Mouse (Mus musculus): ENCODE measurements around the gene Iscu.
"Not testable (repeated sequence)": the region's sequence is repeated elsewhere in the genome, so short reads cannot be mapped to it uniquely, and the experiment has no call there.

Iscu gene

GRCm38 (mm10) chr5:113788645-113789044 lies 16.1 kb downstream of the Iscu start:
- DNase-seq (ENCODE audit: low read depth, low spot score): no peak

- DNase-seq (ENCODE audit: low read depth, low spot score): no peak
Measured at GRCm38 (mm10) chr5:113789075-113789788, 16.7 kb downstream of the Iscu start.

GRCm38 (mm10) chr5:113790453-113791196 lies 18.1 kb downstream of the Iscu start:
- DNase-seq (ENCODE audit: low read depth, low spot score): no peak

GRCm38 (mm10) chr5:113791197-113792095 lies 18.9 kb downstream of the Iscu start:
- no peak for DNase-seq (ENCODE audit: low read depth, low spot score)

GRCm38 (mm10) chr5:113796401-113797148 lies 24.0 kb downstream of the Iscu start:
- no peak for DNase-seq (ENCODE audit: low read depth, low spot score)

- DNase-seq (ENCODE audit: low read depth, low spot score): no peak
Measured at GRCm38 (mm10) chr5:113797149-113797882, 24.8 kb downstream of the Iscu start.

- DNase-seq (ENCODE audit: low read depth, low spot score): no peak
Measured at GRCm38 (mm10) chr5:113798525-113798924, 26.0 kb downstream of the Iscu start.

- DNase-seq (ENCODE audit: low read depth, low spot score): no peak
Measured at GRCm38 (mm10) chr5:113799691-113800090, 27.1 kb downstream of the Iscu start.

- no peak for DNase-seq (ENCODE audit: low read depth, low spot score)
Measured at GRCm38 (mm10) chr5:113800280-113800679, 27.7 kb downstream of the Iscu start, which contains the start of gene Tmem119. Gene Tmem119 (minus strand): TSS chr5:113800516.

- DNase-seq (ENCODE audit: low read depth, low spot score): no peak
Measured at GRCm38 (mm10) chr5:113804395-113804966, 31.9 kb downstream of the Iscu start.

GRCm38 (mm10) chr5:113805301-113805700 lies 32.8 kb downstream of the Iscu start:
- no peak for DNase-seq (ENCODE audit: low read depth, low spot score)

GRCm38 (mm10) chr5:113806414-113806813 lies 33.9 kb downstream of the Iscu start:
- DNase-seq (ENCODE audit: low read depth, low spot score): no peak

- no peak for DNase-seq (ENCODE audit: low read depth, low spot score)
Measured at GRCm38 (mm10) chr5:113807712-113808111, 35.2 kb downstream of the Iscu start.

- no peak for DNase-seq (ENCODE audit: low read depth, low spot score)
Measured at GRCm38 (mm10) chr5:113808177-113808576, 35.6 kb downstream of the Iscu start.

GRCm38 (mm10) chr5:113810111-113810510 lies 37.6 kb downstream of the Iscu start:
- DNase-seq (ENCODE audit: low read depth, low spot score): no peak

GRCm38 (mm10) chr5:113811824-113812420 lies 39.4 kb downstream of the Iscu start:
- DNase-seq (ENCODE audit: low read depth, low spot score): not testable (repeated sequence)

- DNase-seq (ENCODE audit: low read depth, low spot score): no peak
Measured at GRCm38 (mm10) chr5:113812638-113813037, 40.1 kb downstream of the Iscu start.

- no peak for DNase-seq (ENCODE audit: low read depth, low spot score)
Measured at GRCm38 (mm10) chr5:113813608-113814007, 41.1 kb downstream of the Iscu start.

GRCm38 (mm10) chr5:113814111-113815040 lies 41.8 kb downstream of the Iscu start:
- DNase-seq (ENCODE audit: low read depth, low spot score): no peak

All from retina, adult 2 months (tissue).